8 mouse cellular contexts compared by ENCODE assay signal in the genomic region with DNA sequence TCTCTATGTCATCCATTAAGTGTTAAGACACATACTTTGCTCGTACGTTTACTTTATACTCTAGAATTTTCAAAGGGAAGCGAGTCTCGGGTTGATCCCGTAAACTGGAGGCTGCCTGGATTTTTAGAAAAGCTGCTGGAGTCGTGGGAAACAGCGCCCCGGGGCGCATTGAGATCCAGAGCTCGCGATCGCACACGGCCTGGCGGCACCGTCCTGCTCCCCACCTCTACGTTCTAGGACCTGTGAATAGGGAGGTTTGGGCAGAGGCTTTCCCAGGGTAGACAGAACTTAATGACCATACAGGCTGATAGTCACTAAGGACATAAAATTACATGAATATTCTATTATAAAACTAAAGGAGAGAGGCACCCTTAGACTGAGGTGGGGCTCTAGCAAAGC. TPM values are rescaled to one million over a fixed set of nuclear protein-coding genes. Genes with fewer than 3 reads are reported as not detected.
A peak's percentile ranks its signal among the peaks of the same experiment; 100 is the strongest.
DNase-seq lines count a peak whose midpoint lies in the region; ATAC-seq and TF ChIP-seq lines count a peak whose summit lies in the region.

No protein-coding gene starts in this region.

- TF ChIP-seq CTCF in midbrain, postnatal 0 days (IDR thresholded peaks at IDR 0.05): no peak

- no peaks in the 10 kb centered on the region for H3K27me3 ChIP-seq in kidney, embryonic 16.5 days (ENCODE audit: insufficient read depth, low read length)
- H3K27me3 ChIP-seq in hindbrain, embryonic 16.5 days (replicated peaks; ENCODE audit: control insufficient read depth, insufficient read depth, low read length): no peaks in the 10 kb centered on the region
- H3K27me3 ChIP-seq in midbrain, postnatal 0 days (ENCODE audit: insufficient read depth, low read length): no peaks in the 10 kb centered on the region

- H3K27ac ChIP-seq in kidney, embryonic 16.5 days (ENCODE audit: low read length): peak overlapping the region; percentile 100
- H3K27ac ChIP-seq in brown adipose tissue, adult 24 weeks (replicated peaks; ENCODE audit: low read depth, low read length): peak overlapping the region; percentile 97
- peak overlapping the region; percentile 99 for H3K27ac ChIP-seq in hindbrain, embryonic 16.5 days (ENCODE audit: low read depth, low read length)
- H3K27ac ChIP-seq in midbrain, postnatal 0 days (ENCODE audit: low read depth, low read length): peak overlapping the region; percentile 100

- H3K9me3 ChIP-seq in kidney, embryonic 16.5 days (ENCODE audit: low read length): no peaks in the 10 kb centered on the region
- no peaks in the 10 kb centered on the region for H3K9me3 ChIP-seq in hindbrain, embryonic 16.5 days (ENCODE audit: control insufficient read depth, low read length)
- no peaks in the 10 kb centered on the region for H3K9me3 ChIP-seq in midbrain, postnatal 0 days (ENCODE audit: low read length)

- peaks cover 3% of the 10 kb centered on the region; the same call in 1 of the 2 replicates for H3K36me3 ChIP-seq in kidney, embryonic 16.5 days (ENCODE audit: insufficient read depth, low read length)
- H3K36me3 ChIP-seq in hindbrain, embryonic 16.5 days (ENCODE audit: control insufficient read depth, insufficient read depth, low read length): no peaks in the 10 kb centered on the region
- no peaks in the 10 kb centered on the region for H3K36me3 ChIP-seq in midbrain, postnatal 0 days (ENCODE audit: insufficient read depth, low read length)

- H3K9ac ChIP-seq in kidney, embryonic 16.5 days (replicated peaks; ENCODE audit: low read length): peak overlapping the region; percentile 91
- peak overlapping the region; percentile 72 for H3K9ac ChIP-seq in hindbrain, embryonic 16.5 days (ENCODE audit: low read depth, low read length)
- peak overlapping the region; percentile 58 for H3K9ac ChIP-seq in midbrain, postnatal 0 days (replicated peaks; ENCODE audit: low read length, poor library complexity, severe bottlenecking)

- H3K4me3 ChIP-seq in kidney, embryonic 16.5 days (ENCODE audit: low read length): peak overlapping the region; percentile 30
- H3K4me3 ChIP-seq in brown adipose tissue, adult 24 weeks (ENCODE audit: insufficient read depth, low read depth, low read length): peak overlapping the region; percentile 60
- peak overlapping the region; percentile 28 for H3K4me3 ChIP-seq in hindbrain, embryonic 16.5 days (ENCODE audit: low read length)
- peak overlapping the region; percentile 89; the same call in 1 of the 2 replicates for H3K4me3 ChIP-seq in midbrain, postnatal 0 days (ENCODE audit: low read depth, low read length)

- H3K4me1 ChIP-seq in kidney, embryonic 16.5 days (ENCODE audit: insufficient read depth, low read length): peaks cover 48% of the 10 kb centered on the region
- peaks cover 27% of the 10 kb centered on the region for H3K4me1 ChIP-seq in brown adipose tissue, adult 24 weeks (ENCODE audit: control insufficient read depth, insufficient read depth, insufficient read length, low read length)
- peaks cover 23% of the 10 kb centered on the region for H3K4me1 ChIP-seq in hindbrain, embryonic 16.5 days (ENCODE audit: control insufficient read depth, insufficient read depth, low read depth, low read length)
- peaks cover 6% of the 10 kb centered on the region; the same call in 1 of the 2 replicates for H3K4me1 ChIP-seq in midbrain, postnatal 0 days (ENCODE audit: insufficient read depth, low read length)

- DNase-seq in kidney, adult 11 months: no peak
- DNase-seq in midbrain, postnatal 0 days (ENCODE audit: low spot score): no peak
- DNase-seq in cerebellum, adult 8-10 months: no peak
- DNase-seq in adrenal gland, postnatal 4 days (ENCODE audit: low spot score in 2 of 2): no peak
- no peak for DNase-seq in retina, embryonic 14.5 days (ENCODE audit: low spot score)

- 0 out of 2 replicates have a peak, but pooled peaks have one; percentile 7 for ATAC-seq in kidney, embryonic 16.5 days (ENCODE audit: low FRiP score, low TSS enrichment)
- peak; percentile 8 for ATAC-seq in hindbrain, embryonic 16.5 days
- ATAC-seq in midbrain, postnatal 0 days (ENCODE audit: low FRiP score): 0 out of 2 replicates have a peak, but pooled peaks have one; percentile 54

- peak overlapping the region; percentile 91 for H3K4me2 ChIP-seq in kidney, embryonic 16.5 days (replicated peaks; ENCODE audit: low read depth, low read length)
- H3K4me2 ChIP-seq in hindbrain, embryonic 16.5 days (ENCODE audit: low read length): peak overlapping the region; percentile 88
- peak overlapping the region; percentile 64 for H3K4me2 ChIP-seq in midbrain, postnatal 0 days (ENCODE audit: low read depth, low read length, poor library complexity, severe bottlenecking)

- WGBS in kidney, embryonic 16.5 days: under 1% methylated on average over 16 of the region's 16 CpGs
- WGBS in hindbrain, embryonic 16.5 days: under 1% methylated on average over 16 of the region's 16 CpGs
- WGBS in midbrain, postnatal 0 days: under 1% methylated on average over 16 of the region's 16 CpGs

RNA-seq across cellular contexts. Expression of a gene that starts 32.7 kb away (rescaled TPM):
- 82.9 and 85.3 TPM in 2 replicates for polyA plus RNA-seq in kidney, embryonic 16.5 days (2015; fragmentation: Nextera tagmentation; extraction: Ambion mirVana)
- 49.2 and 54.3 TPM in 2 replicates for polyA plus RNA-seq in brown adipose tissue, adult 24 weeks (2012; ENCODE audit: insufficient read depth, insufficient read length, missing spikeins)
- polyA plus RNA-seq in hindbrain, embryonic 16.5 days (2015; fragmentation: Nextera tagmentation; extraction: Ambion mirVana): 83.2 and 93.9 TPM in 2 replicates
- 95.2 and 108 TPM in 2 replicates for total RNA-seq in midbrain, postnatal 0 days (2014; rRNA removed)
- polyA plus RNA-seq in midbrain, postnatal 0 days (2015; fragmentation: Nextera tagmentation; extraction: Ambion mirVana): 84.2 and 85.8 TPM in 2 replicates
- 100 to 1,000 TPM; 105 to 110 TPM for total RNA-seq in adrenal gland, postnatal 4 days (2021)

Comparison
In these comparisons a context has a peak if more than half of its experiments do, and no peak if none do; other contexts are left out.
1. H3K4me3 ChIP-seq: peak in every context shown above with its lines; median percentile 89 in midbrain, postnatal 0 days; 60 in brown adipose tissue, adult 24 weeks; 30 in kidney, embryonic 16.5 days; 28 in hindbrain, embryonic 16.5 days.